Mouse (Mus musculus) forebrain, postnatal 0 days (tissue): Measurements from ENCODE around the gene Siglec1. TPM values are rescaled to one million over a fixed set of nuclear protein-coding genes. Genes with fewer than 3 reads are reported as not detected.

ENCODE experiments used
- ATAC-seq: fragments of 200-750 bp; cut with Nextera tagmentation; 2 replicates; pipeline ENCODE4 v1.8.0; 2017; ENCODE audit warnings: mild to moderate bottlenecking, moderate library complexity
- DNase-seq: peaks from one replicate; pipeline ENCODE4 v3.0.0-alpha.2; 2015
- H3K27ac ChIP-seq: fragments of 300-500 bp; sonication (generic); 2 replicates; pipeline ENCODE4 v1.5.1; 2014; ENCODE audit warnings: low read depth, mild to moderate bottlenecking, antibody characterized with exemption, low read length, moderate library complexity, mixed read lengths
- H3K27me3 ChIP-seq: fragments of 300-500 bp; sonication (generic); 2 replicates; pipeline ENCODE4 v1.6.1; 2014; ENCODE audit warnings: mild to moderate bottlenecking, low read length, mixed read lengths; ENCODE audit not compliant: insufficient read depth
- H3K36me3 ChIP-seq: fragments of 300-500 bp; sonication (generic); 2 replicates; pipeline ENCODE4 v1.6.1; 2014; ENCODE audit warnings: mild to moderate bottlenecking, moderate library complexity; ENCODE audit not compliant: insufficient read depth
- H3K4me1 ChIP-seq: fragments of 300-500 bp; sonication (generic); 2 replicates; pipeline ENCODE4 v1.6.1; 2014; ENCODE audit warnings: antibody characterized with exemption; ENCODE audit not compliant: insufficient read depth
- H3K4me2 ChIP-seq: fragments of 300-500 bp; sonication (generic); 2 replicates; pipeline ENCODE4 v1.6.1; 2014; ENCODE audit warnings: low read depth, mild to moderate bottlenecking, moderate library complexity
- H3K4me3 ChIP-seq: fragments of 300-500 bp; sonication (generic); 2 replicates; pipeline ENCODE4 v1.5.1; 2014; ENCODE audit warnings: low read depth, low read length, mixed read lengths
- H3K9ac ChIP-seq: fragments of 300-500 bp; sonication (generic); 2 replicates; pipeline ENCODE4 v1.6.1; 2014; ENCODE audit warnings: mild to moderate bottlenecking
- H3K9me3 ChIP-seq: fragments of 300-500 bp; sonication (generic); 2 replicates; pipeline ENCODE4 v1.6.1; 2016; ENCODE audit warnings: low read length
- CTCF ChIP-seq: sonication (generic); IDR thresholded peaks from 2 replicates; pipeline ENCODE4 v1.5.1; 2016; ENCODE audit warnings: antibody characterized with exemption, control low read depth, low read depth
- WGBS: fragments of 180-500 bp; shearing (Covaris S2); extraction: QIAGEN DNeasy Blood & Tissue Kit; methylation state at CpG from one replicate; pipeline ENCODE4 v1.1.7; 2014; 5-methylcytosine and 5-hydroxymethylcytosine counted together
- polyA plus RNA-seq: library from polyadenylated mRNA; unstranded; fragments of >200 nt; fragmentation: Nextera tagmentation; extraction: Ambion mirVana; gene quantifications from 2 replicates; pipeline ENCODE4 v1.2.1, GENCODE M21; 2015
- total RNA-seq: library from RNA; depleted of rRNA; stranded (reverse); fragments of >200 nt; gene quantifications from 2 replicates; pipeline ENCODE4 v1.2.3, GENCODE M21; 2014

The Siglec1 gene
- total and polyA plus RNA-seq, 2 experiments from 2014 or later = 0.18 to 1.7 TPM

GRCm38 (mm10) chr2:131060784-131061183, 25.8 kb downstream of the Siglec1 start:
- no peak for TF ChIP-seq CTCF
- Histone ChIP-seq H3K4me1 (no peaks in the 10 kb centered on the region), H3K36me3 (no peaks in the 10 kb centered on the region), H3K27ac (no peak overlapping the region), H3K27me3 (peaks cover 15% of the 10 kb centered on the region), H3K4me2 (no peak overlapping the region), H3K9ac (no peak overlapping the region), H3K4me3 (no peak overlapping the region), H3K9me3 (no peaks in the 10 kb centered on the region)
- ATAC-seq (no peak), DNase-seq (no peak)
- WGBS = 76% methylated on average over 6 of the region's 6 CpGs

- H3K36me3 ChIP-seq = no peaks in the 10 kb centered on the region
- no peaks in the 10 kb centered on the region for H3K9me3 ChIP-seq
- H3K4me3 ChIP-seq = no peak overlapping the region
- WGBS = 67% methylated on average over 9 of the region's 9 CpGs
- peaks cover 23% of the 10 kb centered on the region for H3K27me3 ChIP-seq
- no peak overlapping the region for H3K4me2 ChIP-seq
- no peak overlapping the region for H3K9ac ChIP-seq
- DNase-seq = no peak
- TF ChIP-seq CTCF = no peak
- no peaks in the 10 kb centered on the region for H3K4me1 ChIP-seq
- H3K27ac ChIP-seq = no peak overlapping the region
- no peak for ATAC-seq
These were observed 26.6 kb downstream of the Siglec1 start for GRCm38 (mm10) chr2:131059781-131060540.

GRCm38 (mm10) chr2:131059377-131059776, 27.2 kb downstream of the Siglec1 start:
- H3K27me3 ChIP-seq = peaks cover 29% of the 10 kb centered on the region
- no peak overlapping the region for H3K27ac ChIP-seq
- no peak for TF ChIP-seq CTCF
- H3K9me3 ChIP-seq = no peaks in the 10 kb centered on the region
- no peak for DNase-seq
- H3K4me2 ChIP-seq = no peak overlapping the region
- H3K9ac ChIP-seq = no peak overlapping the region
- H3K4me1 ChIP-seq = peaks cover under 1% of the 10 kb centered on the region; the same call in 1 of the 2 replicates
- ATAC-seq = no peak
- H3K36me3 ChIP-seq = no peaks in the 10 kb centered on the region
- 21% methylated on average over 1 of the region's 1 CpGs for WGBS
- no peak overlapping the region for H3K4me3 ChIP-seq

GRCm38 (mm10) chr2:131058672-131059071, 27.9 kb downstream of the Siglec1 start:
- Histone ChIP-seq H3K27ac (no peak overlapping the region), H3K36me3 (no peaks in the 10 kb centered on the region), H3K4me3 (no peak overlapping the region), H3K4me1 (peaks cover 6% of the 10 kb centered on the region; the same call in 1 of the 2 replicates), H3K9ac (no peak overlapping the region), H3K4me2 (no peak overlapping the region), H3K27me3 (peaks cover 35% of the 10 kb centered on the region), H3K9me3 (no peaks in the 10 kb centered on the region)
- 93% methylated on average over 8 of the region's 8 CpGs for WGBS
- TF ChIP-seq CTCF = no peak
- no peak for ATAC-seq
- no peak for DNase-seq

GRCm38 (mm10) chr2:131056191-131056590, 30.4 kb downstream of the Siglec1 start:
- no peak overlapping the region for H3K9ac ChIP-seq
- no peak overlapping the region for H3K4me3 ChIP-seq
- H3K9me3 ChIP-seq = no peaks in the 10 kb centered on the region
- peak; percentile 61; the same call in 1 of the 2 replicates for ATAC-seq
- TF ChIP-seq CTCF = peak; percentile 72
- 2% methylated on average over 10 of the region's 10 CpGs for WGBS
- no peak for DNase-seq
- no peak overlapping the region for H3K4me2 ChIP-seq
- H3K36me3 ChIP-seq = no peaks in the 10 kb centered on the region
- H3K27ac ChIP-seq = no peak overlapping the region
- H3K4me1 ChIP-seq = peaks cover 6% of the 10 kb centered on the region; the same call in 1 of the 2 replicates
- peaks cover 44% of the 10 kb centered on the region for H3K27me3 ChIP-seq

- H3K36me3 ChIP-seq = no peaks in the 10 kb centered on the region
- peaks cover 44% of the 10 kb centered on the region for H3K27me3 ChIP-seq
- peaks cover 6% of the 10 kb centered on the region; the same call in 1 of the 2 replicates for H3K4me1 ChIP-seq
- no peak overlapping the region for H3K9ac ChIP-seq
- no peaks in the 10 kb centered on the region for H3K9me3 ChIP-seq
- no peak overlapping the region for H3K4me2 ChIP-seq
- peak; percentile 74 for TF ChIP-seq CTCF
- 5% methylated on average over 10 of the region's 10 CpGs for WGBS
- no peak overlapping the region for H3K4me3 ChIP-seq
- ATAC-seq (peak; percentile 43), DNase-seq (peak; percentile 53)
- no peak overlapping the region for H3K27ac ChIP-seq
These were observed 30.9 kb downstream of the Siglec1 start for GRCm38 (mm10) chr2:131055631-131056030.

GRCm38 (mm10) chr2:131054646-131055264, 31.8 kb downstream of the Siglec1 start:
- H3K9me3 ChIP-seq = no peaks in the 10 kb centered on the region
- H3K27me3 ChIP-seq = peaks cover 44% of the 10 kb centered on the region
- DNase-seq (no peak), ATAC-seq (peak; percentile 30; the same call in 1 of the 2 replicates)
- peaks cover 6% of the 10 kb centered on the region; the same call in 1 of the 2 replicates for H3K4me1 ChIP-seq
- no peak overlapping the region for H3K27ac ChIP-seq
- 2% methylated on average over 21 of the region's 21 CpGs for WGBS
- H3K4me2 ChIP-seq = peak overlapping the region; percentile 46
- H3K36me3 ChIP-seq = no peaks in the 10 kb centered on the region
- TF ChIP-seq CTCF = no peak
- peak overlapping the region; percentile 31 for H3K9ac ChIP-seq
- peak overlapping the region; percentile 30 for H3K4me3 ChIP-seq
